Mouse (Mus musculus) forebrain, postnatal 0 days (tissue): ENCODE measurements around the gene Hmgcll1. TPM values are rescaled to one million over a fixed set of nuclear protein-coding genes. Genes with fewer than 3 reads are reported as not detected.

Experiments used
- ATAC-seq: fragments of 200-750 bp; cut with Nextera tagmentation; 2 replicates; pipeline ENCODE4 v1.8.0; 2017; ENCODE audit warnings: mild to moderate bottlenecking, moderate library complexity
- DNase-seq: peaks from one replicate; pipeline ENCODE4 v3.0.0-alpha.2; 2015
- H3K27ac ChIP-seq: fragments of 300-500 bp; sonication (generic); 2 replicates; pipeline ENCODE4 v1.5.1; 2014; ENCODE audit warnings: low read depth, mild to moderate bottlenecking, antibody characterized with exemption, low read length, moderate library complexity, mixed read lengths
- H3K27me3 ChIP-seq: fragments of 300-500 bp; sonication (generic); 2 replicates; pipeline ENCODE4 v1.6.1; 2014; ENCODE audit warnings: mild to moderate bottlenecking, low read length, mixed read lengths; ENCODE audit not compliant: insufficient read depth
- H3K36me3 ChIP-seq: fragments of 300-500 bp; sonication (generic); 2 replicates; pipeline ENCODE4 v1.6.1; 2014; ENCODE audit warnings: mild to moderate bottlenecking, moderate library complexity; ENCODE audit not compliant: insufficient read depth
- H3K4me1 ChIP-seq: fragments of 300-500 bp; sonication (generic); 2 replicates; pipeline ENCODE4 v1.6.1; 2014; ENCODE audit warnings: antibody characterized with exemption; ENCODE audit not compliant: insufficient read depth
- H3K4me2 ChIP-seq: fragments of 300-500 bp; sonication (generic); 2 replicates; pipeline ENCODE4 v1.6.1; 2014; ENCODE audit warnings: low read depth, mild to moderate bottlenecking, moderate library complexity
- H3K4me3 ChIP-seq: fragments of 300-500 bp; sonication (generic); 2 replicates; pipeline ENCODE4 v1.5.1; 2014; ENCODE audit warnings: low read depth, low read length, mixed read lengths
- H3K9ac ChIP-seq: fragments of 300-500 bp; sonication (generic); 2 replicates; pipeline ENCODE4 v1.6.1; 2014; ENCODE audit warnings: mild to moderate bottlenecking
- H3K9me3 ChIP-seq: fragments of 300-500 bp; sonication (generic); 2 replicates; pipeline ENCODE4 v1.6.1; 2016; ENCODE audit warnings: low read length
- CTCF ChIP-seq: sonication (generic); IDR thresholded peaks from 2 replicates; pipeline ENCODE4 v1.5.1; 2016; ENCODE audit warnings: antibody characterized with exemption, control low read depth, low read depth
- WGBS: fragments of 180-500 bp; shearing (Covaris S2); extraction: QIAGEN DNeasy Blood & Tissue Kit; methylation state at CpG from one replicate; pipeline ENCODE4 v1.1.7; 2014; 5-methylcytosine and 5-hydroxymethylcytosine counted together
- polyA plus RNA-seq: library from polyadenylated mRNA; unstranded; fragments of >200 nt; fragmentation: Nextera tagmentation; extraction: Ambion mirVana; gene quantifications from 2 replicates; pipeline ENCODE4 v1.2.1, GENCODE M21; 2015
- total RNA-seq: library from RNA; depleted of rRNA; stranded (reverse); fragments of >200 nt; gene quantifications from 2 replicates; pipeline ENCODE4 v1.2.3, GENCODE M21; 2014

Hmgcll1 gene
- total and polyA plus RNA-seq, 2 experiments from 2014 or later = 18.4 to 29.7 TPM

- DNase-seq = peak; percentile 39
- H3K4me3 ChIP-seq = no peak overlapping the region
- no peaks in the 10 kb centered on the region for H3K36me3 ChIP-seq
- 48% methylated on average over 5 of the region's 5 CpGs for WGBS
- H3K27me3 ChIP-seq = no peaks in the 10 kb centered on the region
- H3K4me2 ChIP-seq = no peak overlapping the region
- H3K4me1 ChIP-seq = 0 out of 2 replicates have a peak, but pooled peaks cover 5% of the 10 kb centered on the region
- TF ChIP-seq CTCF = no peak
- 0 out of 2 replicates have a peak overlapping the region, but pooled peaks have one; percentile 24 for H3K27ac ChIP-seq
- ATAC-seq = peak; percentile 63; the same call in 1 of the 2 replicates
- H3K9me3 ChIP-seq = no peaks in the 10 kb centered on the region
- H3K9ac ChIP-seq = no peak overlapping the region
Observed at GRCm38 (mm10) chr9:76024277-76025246, 9.9 kb downstream of the Hmgcll1 start.

GRCm38 (mm10) chr9:76029471-76030199 lies 15.0 kb downstream of the Hmgcll1 start:
- H3K27ac ChIP-seq = no peak overlapping the region
- H3K4me2 ChIP-seq = 0 out of 2 replicates have a peak overlapping the region, but pooled peaks have one; percentile 2
- no peak overlapping the region for H3K4me3 ChIP-seq
- 68% methylated on average over 16 of the region's 16 CpGs for WGBS
- no peak overlapping the region for H3K9ac ChIP-seq
- no peaks in the 10 kb centered on the region for H3K9me3 ChIP-seq
- no peaks in the 10 kb centered on the region for H3K27me3 ChIP-seq
- peak; percentile 49 for DNase-seq
- no peaks in the 10 kb centered on the region for H3K4me1 ChIP-seq
- ATAC-seq = peak; percentile 61; the same call in 1 of the 2 replicates
- no peaks in the 10 kb centered on the region for H3K36me3 ChIP-seq
- TF ChIP-seq CTCF = no peak

- no peaks in the 10 kb centered on the region for H3K9me3 ChIP-seq
- no peak overlapping the region for H3K4me2 ChIP-seq
- ATAC-seq (no peak), DNase-seq (no peak)
- H3K36me3 ChIP-seq = no peaks in the 10 kb centered on the region
- H3K27ac ChIP-seq = no peak overlapping the region
- WGBS = 51% methylated on average over 7 of the region's 7 CpGs
- H3K4me3 ChIP-seq = no peak overlapping the region
- H3K9ac ChIP-seq = no peak overlapping the region
- no peak for TF ChIP-seq CTCF
- H3K27me3 ChIP-seq = no peaks in the 10 kb centered on the region
- no peaks in the 10 kb centered on the region for H3K4me1 ChIP-seq
Observed at GRCm38 (mm10) chr9:76035058-76035457, 20.4 kb downstream of the Hmgcll1 start.

- no peak for TF ChIP-seq CTCF
- Histone ChIP-seq H3K27me3 (no peaks in the 10 kb centered on the region), H3K9me3 (no peaks in the 10 kb centered on the region), H3K4me1 (no peaks in the 10 kb centered on the region), H3K4me3 (no peak overlapping the region), H3K9ac (no peak overlapping the region), H3K27ac (no peak overlapping the region), H3K36me3 (no peaks in the 10 kb centered on the region), H3K4me2 (no peak overlapping the region)
- DNase-seq (no peak), ATAC-seq (no peak)
- 41% methylated on average over 9 of the region's 9 CpGs for WGBS
Observed at GRCm38 (mm10) chr9:76038327-76039103, 23.9 kb downstream of the Hmgcll1 start.

- no peak for TF ChIP-seq CTCF
- Histone ChIP-seq H3K9me3 (no peaks in the 10 kb centered on the region), H3K27ac (no peak overlapping the region), H3K4me3 (no peak overlapping the region), H3K27me3 (no peaks in the 10 kb centered on the region), H3K9ac (no peak overlapping the region), H3K36me3 (no peaks in the 10 kb centered on the region), H3K4me1 (no peaks in the 10 kb centered on the region), H3K4me2 (no peak overlapping the region)
- DNase-seq (no peak), ATAC-seq (no peak)
- 71% methylated on average over 5 of the region's 5 CpGs for WGBS
Observed at GRCm38 (mm10) chr9:76039711-76040110, 25.1 kb downstream of the Hmgcll1 start.

- DNase-seq (peak; percentile 13), ATAC-seq (peak; percentile 25; the same call in 1 of the 2 replicates)
- Histone ChIP-seq H3K9ac (no peak overlapping the region), H3K4me2 (no peak overlapping the region), H3K4me3 (no peak overlapping the region), H3K27me3 (no peaks in the 10 kb centered on the region), H3K9me3 (no peaks in the 10 kb centered on the region), H3K36me3 (no peaks in the 10 kb centered on the region), H3K4me1 (no peaks in the 10 kb centered on the region), H3K27ac (no peak overlapping the region)
- TF ChIP-seq CTCF = no peak
- 15% methylated on average over 5 of the region's 5 CpGs for WGBS
Observed at GRCm38 (mm10) chr9:76043341-76043740, 28.7 kb downstream of the Hmgcll1 start.
